Comparison of ENCODE assay signal across 17 mouse cellular contexts in genomic region chr16:65925986-65926385, GRCm38 (mm10).
"Had no signal": no experiment of that assay in that cellular context is flagged by ENCODE, and none has a peak within 500 bp of the region (broad histone marks: within the 10 kb centered on the region; RNA-seq: fewer than 3 reads in every experiment).

No protein-coding gene starts in this region.

- H3K27ac ChIP-seq: midbrain, embryonic 10.5 days; midbrain, embryonic 12.5 days; midbrain, embryonic 15.5 days; neural tube, embryonic 13.5 days; neural tube, embryonic 15.5 days had no signal

- H3K4me2 ChIP-seq: lung, embryonic 14.5 days; midbrain, embryonic 12.5 days; midbrain, embryonic 15.5 days; neural tube, embryonic 13.5 days; neural tube, embryonic 15.5 days had no signal

- H3K4me3 ChIP-seq: midbrain, embryonic 10.5 days; midbrain, embryonic 12.5 days; midbrain, embryonic 15.5 days; neural tube, embryonic 13.5 days; neural tube, embryonic 15.5 days had no signal

- H3K36me3 ChIP-seq: midbrain, embryonic 10.5 days; midbrain, embryonic 12.5 days; midbrain, embryonic 15.5 days; neural tube, embryonic 13.5 days; neural tube, embryonic 15.5 days had no signal

- H3K9me3 ChIP-seq: midbrain, embryonic 10.5 days; midbrain, embryonic 12.5 days; midbrain, embryonic 15.5 days; neural tube, embryonic 13.5 days; neural tube, embryonic 15.5 days had no signal

- ATAC-seq: midbrain, embryonic 15.5 days had no signal

- H3K9ac ChIP-seq: lung, embryonic 14.5 days; midbrain, embryonic 12.5 days; midbrain, embryonic 15.5 days; neural tube, embryonic 13.5 days; neural tube, embryonic 15.5 days had no signal

- DNase-seq: lung, adult 18-20 months; lung, embryonic 14.5 days; lung, postnatal 10 days; lung, postnatal 4 days; retina, postnatal 1 day; right cerebral cortex, adult 18-20 months; right cerebral cortex, postnatal 25 days; right cerebral cortex, postnatal 4 days; spleen, adult 18-20 months; thymus, adult 18-20 months; thymus, postnatal 14 days; thymus, postnatal 36 days had no signal

- H3K4me1 ChIP-seq: midbrain, embryonic 10.5 days; midbrain, embryonic 12.5 days; midbrain, embryonic 15.5 days; neural tube, embryonic 13.5 days; neural tube, embryonic 15.5 days had no signal

- H3K27me3 ChIP-seq: midbrain, embryonic 12.5 days; midbrain, embryonic 15.5 days; neural tube, embryonic 13.5 days; neural tube, embryonic 15.5 days had no signal
